Mouse (Mus musculus): ENCODE results near the gene Dnajc27. TPM values are rescaled to one million over a fixed set of nuclear protein-coding genes. Genes with fewer than 3 reads are reported as not detected.

Gene Dnajc27
- total RNA-seq, 4 experiments from 2014 or later = 77.2 to 91.1 (median 82.4) TPM

DNA sequence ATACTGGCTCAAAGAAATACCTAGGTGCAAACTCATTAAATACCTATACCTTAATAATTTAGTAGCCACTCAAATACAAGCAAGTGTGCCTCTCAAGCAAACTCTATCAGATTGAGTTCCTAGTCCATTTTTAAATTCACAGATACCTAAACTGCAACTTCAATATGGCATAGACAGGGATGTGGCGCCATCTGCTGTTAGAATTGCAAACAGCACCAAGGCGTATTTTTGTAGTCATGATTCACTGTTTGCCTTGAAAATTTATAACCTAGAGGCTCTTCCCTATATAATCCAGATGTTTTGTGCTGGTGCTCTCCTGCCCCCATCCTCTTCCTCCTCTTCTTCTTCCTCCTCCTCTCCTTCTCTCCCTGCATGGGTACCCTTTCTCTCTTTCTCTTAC is 2.1 kb upstream of the Dnajc27 start:
- peak; percentile 53 to 90 for DNase-seq (ENCODE audit: low spot score in 2 of 2)

DNA sequence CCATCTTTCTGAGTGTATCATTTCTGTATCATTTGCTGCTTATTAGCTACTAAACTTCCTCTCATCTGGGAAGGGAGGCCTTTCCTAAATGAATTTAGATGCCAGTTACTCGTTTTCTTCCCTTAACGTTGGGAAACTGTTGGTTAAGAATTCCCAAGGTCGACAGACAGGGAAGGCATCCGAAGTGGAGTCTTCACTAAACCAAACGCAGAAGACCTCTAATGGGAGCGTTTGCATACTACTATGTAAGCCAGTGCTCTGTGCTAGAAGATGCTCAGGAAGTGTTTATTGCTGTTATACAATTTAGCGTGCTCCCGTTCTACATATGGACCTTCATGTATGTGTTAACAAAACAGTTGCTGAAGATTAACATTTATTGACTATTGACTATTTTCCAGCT is 1.1 kb downstream of the Dnajc27 start:
- DNase-seq (ENCODE audit: low spot score in 2 of 2) = no peak

DNA sequence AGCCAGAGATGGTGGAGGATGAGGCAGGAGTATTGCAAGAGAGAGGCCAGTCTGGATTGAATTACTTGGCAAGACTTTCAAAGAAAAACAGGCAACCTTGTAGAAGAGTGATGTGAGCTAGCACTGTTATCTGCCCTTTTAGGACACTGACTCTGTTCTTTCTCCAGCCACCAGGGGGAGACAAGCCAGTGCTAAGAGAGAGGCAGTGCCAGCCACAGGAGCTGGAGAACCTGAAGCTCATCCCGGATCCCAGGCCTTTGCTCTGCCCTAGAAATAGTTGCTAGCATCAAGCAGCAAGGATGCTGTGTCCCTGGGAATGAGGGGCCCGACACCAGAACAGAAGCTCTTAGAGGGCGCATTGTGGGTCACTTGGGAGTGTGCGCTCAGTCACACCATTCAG is 25.0 kb downstream of the Dnajc27 start:
- peak; percentile 51 to 77 for DNase-seq (ENCODE audit: low spot score in 2 of 2)

DNA sequence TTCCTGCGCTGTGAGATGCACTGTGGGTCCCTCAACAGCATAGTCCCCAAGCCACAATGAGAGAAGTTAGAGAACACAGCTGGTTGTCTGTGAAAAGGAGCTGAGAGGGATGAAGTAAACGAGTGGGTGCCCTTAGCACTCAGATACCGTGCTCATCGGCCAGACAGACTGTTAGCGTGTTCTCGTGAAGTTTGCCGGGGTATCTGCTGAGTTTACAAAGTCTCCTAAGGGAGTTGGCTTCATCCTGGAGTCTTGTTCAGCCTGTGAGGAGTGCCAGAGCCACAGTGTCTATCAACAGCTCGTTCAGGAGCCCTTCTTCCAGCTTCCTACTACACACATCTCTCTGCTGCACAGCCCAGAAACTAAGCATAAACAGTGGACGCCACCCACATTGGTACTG is 33.7 kb downstream of the Dnajc27 start:
- DNase-seq (ENCODE audit: low spot score in 2 of 2) = no peak

DNA sequence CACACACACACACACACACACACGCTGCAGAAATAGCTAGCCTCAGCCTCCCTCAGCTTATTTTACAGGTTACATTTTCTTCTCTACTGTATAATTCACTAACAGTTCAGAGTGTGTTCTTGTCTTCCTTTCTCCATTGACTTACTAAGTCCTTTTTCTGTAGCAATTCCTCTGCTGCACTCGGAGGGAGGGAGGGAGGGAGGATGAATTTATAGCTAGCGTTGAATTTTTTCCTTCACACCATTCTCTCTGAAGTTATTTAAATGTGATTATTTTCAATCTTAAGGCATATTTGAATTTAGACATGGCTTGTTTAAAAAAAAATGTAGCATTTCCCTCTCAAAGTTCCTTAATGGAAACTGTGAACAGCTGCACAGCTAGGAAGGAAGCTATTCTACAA is 34.8 kb downstream of the Dnajc27 start:
- no peak for DNase-seq (ENCODE audit: low spot score in 2 of 2)

DNA sequence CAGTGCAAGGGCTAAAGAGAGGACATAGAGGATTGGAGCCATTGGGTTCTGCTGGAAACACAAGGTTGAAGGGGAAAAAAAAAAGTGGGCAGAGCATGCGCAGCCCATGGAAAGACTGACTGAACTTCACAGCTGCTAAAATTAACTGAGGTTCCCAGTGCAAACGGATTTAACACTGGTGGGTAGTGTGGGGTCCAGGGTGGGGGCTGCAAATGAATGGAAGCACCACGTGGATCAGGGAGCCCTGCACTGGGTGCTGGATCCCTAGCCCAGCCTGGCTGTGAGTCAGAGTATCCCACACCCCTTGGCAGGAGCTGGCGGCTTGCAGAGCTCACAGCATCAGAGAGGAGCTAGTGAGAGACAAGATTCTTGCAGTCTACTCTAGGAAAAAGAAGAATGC is 35.2 kb downstream of the Dnajc27 start:
- DNase-seq (ENCODE audit: low spot score in 2 of 2) = peak; percentile 35 to 43

DNA sequence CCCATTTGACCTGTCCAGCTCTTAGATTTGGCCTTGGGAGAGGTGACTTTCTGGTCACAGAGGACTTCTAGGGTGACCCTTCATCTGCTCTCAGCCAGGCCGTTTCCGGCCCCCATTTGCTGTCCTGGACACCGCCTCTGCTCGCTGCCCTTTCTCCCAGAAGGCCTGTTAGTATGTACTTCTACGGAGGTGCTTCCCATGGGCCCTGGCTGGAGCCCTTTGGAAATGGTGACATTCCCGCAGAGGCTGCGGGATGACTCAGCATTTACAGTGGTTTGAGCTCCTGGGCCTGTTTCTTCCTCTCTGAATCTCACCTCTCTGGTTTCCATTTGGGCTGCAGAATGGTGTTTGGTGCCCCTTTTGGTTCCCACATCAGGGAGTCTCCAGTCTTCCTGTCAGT is 45.0 kb downstream of the Dnajc27 start:
- DNase-seq (ENCODE audit: low spot score in 2 of 2) = no peak

DNA sequence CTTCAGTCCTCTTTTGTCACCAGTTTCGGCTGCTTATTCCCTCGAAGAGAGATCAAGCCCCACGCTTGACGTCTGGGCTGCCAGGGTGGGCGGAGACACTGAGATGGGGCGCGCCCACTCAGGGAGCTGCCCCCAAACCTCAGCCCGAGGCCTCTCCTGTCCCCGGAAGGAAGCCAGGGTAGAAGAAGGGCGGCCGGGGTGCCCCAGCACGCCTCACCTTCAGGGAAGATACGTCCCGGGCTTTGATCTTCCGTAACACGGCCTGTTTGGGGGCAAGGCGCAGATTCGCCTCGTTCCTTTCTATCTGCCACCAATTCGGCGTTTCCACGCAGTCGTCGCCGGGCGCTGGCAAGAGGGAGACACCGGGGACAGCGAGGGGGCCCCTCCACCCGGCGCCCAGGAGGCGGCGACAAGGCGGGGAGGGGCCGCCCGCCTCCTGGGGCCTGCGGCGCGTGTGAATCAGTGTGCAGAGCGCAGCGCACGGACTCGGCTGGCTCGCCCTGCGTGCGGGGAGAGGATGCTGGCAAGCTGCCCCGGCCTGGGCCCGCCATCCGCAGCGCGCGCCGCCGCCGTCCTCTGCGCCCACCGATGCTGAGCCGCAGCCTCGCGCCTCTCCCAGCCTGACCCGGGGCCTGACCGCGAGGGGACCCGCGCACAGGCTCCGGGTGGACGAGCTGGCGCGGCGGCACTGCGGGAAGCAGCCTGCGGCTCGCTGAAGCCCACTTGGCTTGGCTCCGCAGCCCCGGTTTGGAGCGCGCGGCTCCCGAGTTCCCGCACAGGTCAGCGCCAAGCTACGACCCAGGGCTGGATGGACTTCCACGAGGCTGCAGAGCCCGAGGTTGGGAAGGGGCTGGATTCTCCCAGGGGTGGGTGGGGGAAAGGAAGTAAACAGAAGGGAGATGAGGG is 50.8 kb downstream of the Dnajc27 start, which contains the start of gene Adcy3:
Gene Adcy3, plus strand, starts transcription at position 163 of the 906 bp plus-strand sequence.
- DNase-seq (ENCODE audit: low spot score in 2 of 2) = peak in 1 of 2 experiments; percentile 63

DNA sequence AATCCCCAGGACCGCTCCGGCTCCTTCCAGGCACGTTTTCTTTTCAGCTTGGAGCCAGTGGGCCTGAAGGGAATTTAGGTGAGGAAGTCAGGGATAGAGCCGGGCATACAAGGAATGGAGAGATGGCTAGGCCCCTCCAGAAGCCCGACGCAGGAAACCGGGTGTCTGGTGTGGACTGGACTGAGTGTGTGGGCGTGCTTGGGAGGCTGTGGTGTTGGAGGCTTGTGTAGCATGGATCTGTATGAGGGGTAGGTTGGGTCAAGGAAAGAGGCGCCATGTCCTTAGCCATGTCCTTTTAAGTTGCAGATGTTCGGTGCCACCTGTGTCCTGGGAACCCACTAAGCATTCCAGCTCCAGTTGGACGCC is 51.4 kb downstream of the Dnajc27 start:
- DNase-seq (ENCODE audit: low spot score in 2 of 2) = peak in 1 of 2 experiments; percentile 26

DNA sequence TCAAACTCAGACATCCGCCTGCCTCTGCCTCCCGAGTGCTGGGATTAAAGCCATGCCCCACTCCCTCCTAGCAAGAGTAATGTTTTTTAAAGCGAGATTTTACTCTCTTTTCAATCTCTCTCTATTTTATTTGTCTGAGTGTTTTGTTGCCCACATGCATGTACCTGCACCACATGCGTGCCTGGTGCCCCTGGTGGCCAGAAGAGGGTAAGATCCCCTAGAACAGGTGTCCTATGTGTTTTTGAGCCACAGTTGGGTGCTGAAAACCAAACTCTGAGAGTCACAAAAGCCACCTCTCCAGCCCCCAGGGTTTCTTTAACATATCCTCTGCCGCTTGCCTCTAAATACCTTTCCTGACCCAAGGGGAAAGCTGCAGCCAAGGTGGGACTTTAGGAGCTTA is 60.8 kb downstream of the Dnajc27 start:
- no peak for DNase-seq (ENCODE audit: low spot score in 2 of 2)

DNA sequence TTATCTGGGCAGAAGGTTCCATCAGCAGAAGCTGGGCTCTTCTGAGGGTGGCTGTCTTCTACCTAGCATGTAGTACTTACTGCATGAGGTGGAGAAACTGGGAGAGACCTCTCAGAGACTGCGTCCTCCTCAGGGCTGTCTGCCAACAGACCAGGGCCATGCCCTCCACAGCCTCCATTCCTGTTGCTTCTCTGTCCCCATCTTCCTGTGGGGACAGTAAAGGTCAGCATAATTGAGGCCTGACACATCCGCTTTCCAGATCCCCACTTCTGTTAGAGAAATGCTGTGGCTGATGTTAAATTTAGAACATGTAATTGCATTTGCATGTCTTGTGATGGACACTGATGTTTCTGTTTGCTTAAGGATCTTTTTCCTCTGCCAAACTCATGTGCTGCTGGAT is 68.6 kb downstream of the Dnajc27 start:
- no peak for DNase-seq (ENCODE audit: low spot score in 2 of 2)

DNA sequence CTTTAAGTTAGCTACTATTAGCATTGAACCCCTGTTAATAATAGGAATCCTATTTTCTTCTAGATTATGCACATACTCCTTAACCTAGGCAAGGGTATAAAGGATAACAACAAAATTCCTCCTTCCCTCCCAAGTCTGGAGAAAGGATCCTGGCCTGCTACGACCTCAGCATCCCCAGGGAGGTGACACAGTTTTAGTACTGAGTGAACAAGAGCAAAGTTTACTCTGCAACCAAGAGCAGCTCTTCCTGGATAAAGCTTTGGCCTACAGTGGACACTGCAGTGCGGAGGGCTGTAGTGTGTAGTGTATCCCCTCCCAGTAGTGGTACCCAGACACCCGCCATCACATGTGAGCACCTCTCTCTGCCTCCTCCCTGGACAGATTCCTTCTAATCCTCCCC is 69.6 kb downstream of the Dnajc27 start:
- DNase-seq (ENCODE audit: low spot score in 2 of 2) = no peak

DNA sequence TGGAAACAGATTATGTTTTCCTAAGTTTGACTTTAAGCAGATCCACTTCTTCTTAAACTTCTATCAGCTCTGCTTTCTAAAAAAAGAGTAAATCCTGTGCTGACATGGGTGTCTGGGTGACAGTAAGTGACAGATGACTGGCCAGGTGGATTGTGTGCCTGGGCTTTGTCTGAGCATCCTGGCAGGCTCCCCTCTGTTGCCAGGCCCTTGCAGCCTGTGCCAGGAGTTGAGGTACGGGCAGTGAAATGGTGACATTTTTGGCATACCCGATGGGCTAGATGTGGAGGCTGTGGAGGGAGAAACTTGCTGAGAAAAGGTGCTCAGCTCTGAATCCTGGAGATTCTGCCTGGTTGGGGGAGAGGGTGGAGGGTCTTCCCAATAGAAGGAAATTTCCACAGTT is 75.1 kb downstream of the Dnajc27 start:
- DNase-seq (ENCODE audit: low spot score in 2 of 2) = no peak

DNA sequence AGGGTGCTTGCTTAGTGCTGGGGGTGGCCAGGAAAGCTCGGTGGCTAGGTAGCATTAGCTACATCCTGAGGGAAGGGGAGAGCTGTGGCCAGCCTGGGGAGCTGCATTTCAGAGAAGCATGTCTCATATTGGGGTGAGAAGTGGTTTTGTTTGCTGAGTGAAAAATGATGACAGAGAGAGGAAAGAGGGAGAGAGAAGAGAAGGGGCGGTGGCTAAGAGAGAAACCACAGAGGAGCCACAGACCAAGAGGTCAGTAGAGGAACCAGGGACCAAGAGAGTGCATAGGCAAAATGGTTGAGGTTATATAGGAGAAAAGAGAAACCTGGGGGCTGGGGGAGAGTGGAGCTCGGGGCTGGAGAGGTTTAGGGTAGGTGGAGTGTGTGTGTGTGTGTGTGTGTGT is 75.8 kb downstream of the Dnajc27 start:
- DNase-seq (ENCODE audit: low spot score in 2 of 2) = no peak

DNA sequence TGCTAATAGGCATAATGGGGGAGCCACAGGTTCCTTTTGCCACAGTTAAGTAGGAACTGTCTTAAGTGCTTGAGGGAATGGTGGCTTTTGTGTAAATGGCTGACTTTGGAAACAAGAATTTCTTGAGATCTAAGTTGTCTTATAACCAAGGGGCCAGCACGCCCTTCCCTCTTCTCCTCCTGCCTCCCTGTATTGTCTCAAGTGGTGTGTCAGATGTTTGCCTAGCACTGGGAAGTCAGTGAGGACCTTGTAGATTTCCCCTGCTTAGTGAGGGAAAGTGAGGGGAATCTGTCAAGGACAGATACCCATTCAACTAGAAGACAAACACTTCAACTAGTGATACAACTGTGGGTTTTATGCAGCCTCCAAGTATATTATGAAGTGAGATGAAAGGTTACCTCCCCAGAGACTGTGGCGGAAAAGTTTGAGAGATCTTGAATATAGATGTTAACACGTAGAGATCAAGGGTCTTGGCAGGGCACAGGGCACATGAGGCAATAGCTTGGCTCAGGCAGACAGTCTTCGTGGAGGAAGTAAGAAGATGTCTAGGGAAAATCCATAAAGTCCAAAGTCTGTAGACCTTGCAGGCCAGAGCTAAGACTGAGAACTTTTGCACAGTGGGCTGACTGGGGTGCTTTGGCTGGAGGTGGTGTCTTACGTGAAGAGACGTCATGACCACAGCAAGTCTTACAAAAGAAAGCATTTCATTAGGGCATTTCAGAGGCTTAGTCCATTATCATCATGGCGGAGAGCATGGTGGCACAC is 76.7 kb downstream of the Dnajc27 start:
- no peak for DNase-seq (ENCODE audit: low spot score in 2 of 2)

Other genes with a start within 250 kb of the Dnajc27 start
- 1 to 10 TPM; 2.0 to 3.0 (median 2.8) TPM for gene Pomc, start 127.6 kb upstream of the Dnajc27 start, total RNA-seq (2022)
- 100 to 1,000 TPM; 109 to 118 (median 115) TPM for gene Efr3b, start 43.7 kb upstream of the Dnajc27 start, total RNA-seq (2022)
- gene Adcy3, start 50.5 kb downstream of the Dnajc27 start, total RNA-seq (2022) = 10 to 100 TPM; 45.8 to 57.2 (median 51.6) TPM
- gene Ptrhd1, start 151.4 kb downstream of the Dnajc27 start, total RNA-seq (2022) = 1 to 10 TPM; 7.8 to 9.1 (median 8.5) TPM
- gene Cenpo, start 151.7 kb downstream of the Dnajc27 start, total RNA-seq (2022) = 1 to 10 TPM; 3.3 to 5.7 (median 4.7) TPM